Mouse (Mus musculus): Measurements from ENCODE around the gene Erc2. TPM values are rescaled to one million over a fixed set of nuclear protein-coding genes. Genes with fewer than 3 reads are reported as not detected.

The Erc2 gene
- total RNA-seq, 2 experiments from 2014 or later, result 0.52 to 0.66 TPM

DNA sequence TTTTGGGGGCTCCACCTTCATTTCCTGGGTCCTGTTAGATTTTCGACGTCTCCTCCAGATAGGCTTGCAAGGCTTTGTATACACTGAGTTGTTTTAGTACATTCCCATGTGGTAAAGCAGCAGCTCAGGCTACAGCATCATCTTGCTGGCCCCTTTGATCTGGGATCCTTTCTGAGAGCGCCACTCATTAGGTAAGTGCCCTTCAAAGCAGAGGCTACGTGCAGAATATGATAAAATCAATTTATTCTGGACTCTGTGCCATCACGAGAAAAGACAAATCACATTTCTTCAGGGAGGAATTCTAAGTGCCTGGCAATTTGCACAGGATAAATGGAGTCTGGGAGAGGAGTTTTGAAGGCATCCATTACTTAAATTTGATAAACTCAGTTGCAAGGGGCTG, 525.0 kb downstream of the Erc2 start:
- intact Hi-C loops (cut with DNase I), result no loop called here
- no peak for DNase-seq

DNA sequence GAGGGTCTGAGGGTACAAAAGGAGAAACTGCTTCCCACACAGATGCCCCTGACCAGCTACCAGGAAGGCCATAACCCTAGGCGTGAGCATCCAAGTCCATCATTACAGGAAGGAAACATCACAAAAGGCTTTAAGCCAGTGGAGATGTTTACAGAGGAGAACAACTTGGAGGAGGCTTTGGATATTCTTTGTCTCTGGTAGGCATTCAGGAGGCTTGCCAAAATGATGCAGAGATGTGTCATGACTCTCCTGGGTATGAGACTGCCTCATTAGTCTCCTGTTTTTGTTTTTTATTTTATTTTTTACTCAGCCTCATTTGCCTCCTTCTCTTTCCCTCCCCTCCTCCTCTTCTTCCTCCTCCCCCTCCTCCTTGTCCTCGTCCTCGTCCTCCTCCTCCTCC, 528.7 kb downstream of the Erc2 start:
- intact Hi-C loops (cut with DNase I), result no loop called here

DNA sequence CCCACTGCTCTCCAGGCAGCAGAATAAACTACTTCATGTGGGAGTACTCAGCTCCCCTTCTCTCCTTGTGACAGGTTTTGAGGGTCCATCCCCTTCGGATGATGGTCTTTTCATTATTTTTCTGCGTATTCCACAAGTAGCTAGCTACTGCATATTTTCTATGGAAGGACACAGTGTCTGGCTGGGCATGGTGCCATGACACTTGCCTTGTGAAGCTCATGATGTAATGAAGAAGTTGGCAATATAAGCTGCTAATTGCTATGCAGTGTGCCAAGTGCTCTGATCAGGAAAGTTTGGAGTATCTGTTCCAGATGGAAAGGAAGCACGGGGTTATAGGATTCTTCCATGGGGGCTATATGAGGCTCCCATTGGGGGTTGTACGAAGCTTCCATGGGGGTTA, 533.5 kb downstream of the Erc2 start:
- intact Hi-C loops (cut with DNase I), result no loop called here
- no peak for DNase-seq

More for the DNA sequence above, 528.7 kb downstream of the Erc2 start:
- DNase-seq, result no peak

DNA sequence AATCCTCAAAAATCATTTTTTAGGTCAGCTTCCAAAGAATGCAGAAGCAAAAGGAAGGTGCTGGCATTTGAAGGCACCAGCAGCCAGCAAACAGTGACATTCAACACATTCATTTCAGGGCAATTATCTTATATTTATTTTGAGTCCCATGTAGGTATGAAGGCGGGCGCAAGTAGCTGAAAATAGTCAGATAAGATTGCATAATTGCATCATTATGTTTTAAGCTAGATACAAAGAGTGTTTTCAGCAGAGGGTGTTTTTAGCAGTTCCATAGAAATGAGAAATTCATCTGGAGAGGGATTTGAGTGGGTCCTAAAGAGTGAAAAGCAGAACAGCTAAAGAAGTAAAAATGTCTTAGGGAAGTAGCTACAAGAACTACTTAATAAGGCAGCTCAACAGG, 538.6 kb downstream of the Erc2 start:
- intact Hi-C loops (cut with DNase I), result no loop called here
- DNase-seq, result no peak

DNA sequence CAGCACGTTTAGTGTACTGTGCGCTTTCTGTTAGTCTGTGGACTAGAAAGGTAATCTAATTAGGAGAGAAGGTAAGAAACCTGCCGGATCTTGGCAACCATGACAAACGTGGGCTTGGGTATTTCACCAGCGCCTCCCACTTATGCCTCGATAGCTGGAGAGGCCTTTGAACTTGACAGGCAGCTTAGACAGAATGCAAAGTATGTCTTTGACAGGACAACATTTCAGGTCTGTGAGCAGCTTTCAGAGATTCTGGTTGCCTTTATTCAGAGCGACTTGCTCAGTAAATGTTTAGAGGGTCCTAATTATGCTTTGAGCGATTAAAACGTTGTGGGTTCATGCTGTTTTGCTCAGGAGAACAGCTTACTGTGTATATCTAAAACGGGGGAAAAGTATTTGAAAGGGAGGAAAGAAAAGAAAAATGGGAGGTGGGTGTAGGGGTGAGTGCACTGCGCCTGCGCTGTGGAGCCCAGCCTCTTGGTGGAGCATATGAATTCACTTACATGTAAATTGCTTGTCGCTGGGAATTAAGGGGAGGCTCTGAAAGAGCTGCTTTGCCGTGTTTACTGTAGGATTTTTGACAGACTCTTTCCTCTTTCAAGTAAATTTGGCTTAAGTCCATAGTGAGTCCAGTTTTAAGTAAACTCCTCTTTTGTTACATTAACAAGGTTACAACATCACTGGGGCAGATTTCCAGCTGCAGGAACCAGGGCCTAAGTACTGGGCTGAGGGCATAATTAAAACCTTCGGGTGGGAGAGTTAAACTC, 542.6 kb downstream of the Erc2 start:
- intact Hi-C loops (cut with DNase I), result no loop called here
- DNase-seq, result no peak

DNA sequence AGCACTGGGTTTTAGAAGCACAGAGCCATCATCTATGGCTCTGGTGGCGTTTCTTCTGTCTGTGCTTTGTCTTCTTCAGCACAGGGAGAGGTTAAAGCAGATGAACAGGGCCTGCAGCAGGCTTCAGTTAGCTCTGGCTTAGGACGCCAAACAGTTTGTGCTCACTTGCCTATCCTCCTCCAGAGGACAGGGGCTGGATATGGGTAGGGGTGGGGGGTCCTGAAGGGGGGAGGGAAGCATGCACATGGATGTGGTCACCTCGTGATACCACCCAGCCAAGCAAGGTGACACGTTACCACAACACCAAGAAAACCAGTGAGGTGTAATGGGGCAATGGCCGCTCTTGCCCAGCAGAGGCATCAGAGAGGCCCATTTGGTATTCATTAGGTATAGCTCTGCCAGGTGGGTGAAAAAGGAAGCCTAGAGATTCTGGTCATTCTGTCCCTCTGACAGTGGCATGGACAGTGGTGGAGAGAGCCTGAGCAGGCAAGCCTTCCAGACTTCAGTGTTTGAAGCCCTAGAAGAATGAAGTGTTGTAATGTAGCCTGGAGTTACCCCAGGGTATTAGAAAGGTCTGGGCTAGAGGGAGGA, 543.5 kb downstream of the Erc2 start:
- intact Hi-C loops (cut with DNase I), result no loop called here
- DNase-seq, result no peak

DNA sequence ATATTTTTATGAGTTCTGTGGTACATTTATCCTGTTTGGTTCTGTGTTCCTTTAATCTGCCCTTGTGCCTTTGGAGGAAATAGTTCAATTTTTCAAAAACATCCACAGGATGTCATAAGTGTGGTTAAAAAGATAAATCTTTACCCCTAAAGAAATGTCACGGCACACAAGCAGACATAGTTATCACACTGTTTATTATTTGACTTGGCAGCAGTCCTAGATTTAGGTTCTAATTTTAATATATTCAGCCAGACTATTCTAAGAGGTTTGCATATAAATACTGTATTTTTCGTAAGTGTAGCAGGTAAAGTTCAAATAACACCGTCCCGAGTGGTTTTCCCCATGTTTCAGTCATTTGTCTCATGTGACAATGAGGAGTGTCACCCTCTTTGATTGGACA, 548.5 kb downstream of the Erc2 start:
- intact Hi-C loops (cut with DNase I), result no loop called here
- DNase-seq, result no peak

DNA sequence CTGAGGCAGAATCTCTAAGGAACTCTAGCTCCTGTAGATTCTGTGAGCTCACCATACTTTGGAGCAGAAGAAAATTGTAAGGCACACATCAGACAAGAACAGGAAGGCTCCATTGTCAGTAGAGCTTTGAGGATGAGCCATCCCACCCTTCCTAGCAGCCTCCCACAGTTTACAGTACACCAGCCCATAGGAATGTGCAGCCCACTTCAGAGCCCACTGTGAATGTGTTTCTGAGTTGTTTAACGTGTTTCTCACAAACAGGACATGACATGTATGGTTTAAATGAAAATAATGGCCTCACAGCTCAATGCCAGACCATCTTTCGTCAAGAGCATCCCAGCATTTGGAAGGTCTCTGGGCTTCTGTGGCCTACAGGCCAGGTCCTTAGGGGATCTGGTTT, 549.1 kb downstream of the Erc2 start:
- intact Hi-C loops (cut with DNase I), result no loop called here
- no peak for DNase-seq

DNA sequence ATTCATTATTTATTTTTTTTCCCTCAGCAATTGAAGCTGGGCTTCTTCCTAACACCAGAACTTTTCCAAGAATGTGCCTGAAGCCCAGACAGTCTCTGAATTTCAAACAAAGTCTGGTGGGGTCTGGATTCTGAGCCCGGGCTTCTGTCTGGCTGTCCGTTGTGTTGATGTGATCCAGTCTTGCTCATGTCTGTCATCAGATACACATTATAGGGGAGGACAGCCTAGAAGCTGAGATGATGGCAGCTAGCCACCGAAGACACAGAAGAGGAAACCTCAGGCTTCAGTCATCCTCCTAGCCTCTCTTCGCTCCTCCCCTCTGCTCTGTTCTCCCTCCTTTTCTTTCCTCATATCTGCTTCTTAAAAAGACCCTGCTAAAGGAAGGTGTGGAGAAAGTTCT, 551.5 kb downstream of the Erc2 start:
- no peak for DNase-seq
- intact Hi-C loops (cut with DNase I), result no loop called here

DNA sequence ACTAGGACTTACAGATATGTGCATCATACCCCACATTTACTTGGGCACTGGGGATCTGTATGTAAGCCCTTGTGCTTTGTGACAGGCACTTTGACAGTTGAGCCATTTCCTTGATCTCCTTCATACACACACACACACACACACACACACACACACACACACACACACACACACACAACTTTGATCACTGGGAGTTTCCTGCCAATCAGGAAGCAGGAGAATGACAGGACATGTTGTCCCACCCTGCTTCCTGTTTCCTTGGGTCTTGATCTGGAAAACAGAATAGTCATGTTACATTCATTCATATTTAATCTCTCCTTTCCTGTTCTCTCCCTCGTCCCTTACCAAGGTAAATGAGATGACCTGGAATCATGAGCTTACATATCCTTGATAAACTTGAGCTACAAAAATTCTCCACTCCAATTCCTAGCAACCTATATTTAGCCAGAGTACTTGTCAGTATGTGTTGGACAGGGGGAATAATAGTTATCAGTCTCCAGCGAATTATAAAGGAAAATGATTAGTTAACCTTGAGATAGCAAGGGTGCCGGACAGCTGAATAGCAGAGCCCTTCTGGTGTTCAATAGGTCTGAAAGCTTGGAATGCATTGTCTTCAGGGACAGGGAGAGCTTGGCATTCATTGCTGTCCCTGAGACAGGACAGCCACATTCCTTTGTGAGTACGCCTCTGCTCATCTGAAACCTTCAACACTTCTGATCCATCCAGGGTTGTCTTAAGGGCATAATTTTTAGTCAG, 559.0 kb downstream of the Erc2 start:
- DNase-seq, result no peak
- intact Hi-C loops (cut with DNase I), result no loop called here

DNA sequence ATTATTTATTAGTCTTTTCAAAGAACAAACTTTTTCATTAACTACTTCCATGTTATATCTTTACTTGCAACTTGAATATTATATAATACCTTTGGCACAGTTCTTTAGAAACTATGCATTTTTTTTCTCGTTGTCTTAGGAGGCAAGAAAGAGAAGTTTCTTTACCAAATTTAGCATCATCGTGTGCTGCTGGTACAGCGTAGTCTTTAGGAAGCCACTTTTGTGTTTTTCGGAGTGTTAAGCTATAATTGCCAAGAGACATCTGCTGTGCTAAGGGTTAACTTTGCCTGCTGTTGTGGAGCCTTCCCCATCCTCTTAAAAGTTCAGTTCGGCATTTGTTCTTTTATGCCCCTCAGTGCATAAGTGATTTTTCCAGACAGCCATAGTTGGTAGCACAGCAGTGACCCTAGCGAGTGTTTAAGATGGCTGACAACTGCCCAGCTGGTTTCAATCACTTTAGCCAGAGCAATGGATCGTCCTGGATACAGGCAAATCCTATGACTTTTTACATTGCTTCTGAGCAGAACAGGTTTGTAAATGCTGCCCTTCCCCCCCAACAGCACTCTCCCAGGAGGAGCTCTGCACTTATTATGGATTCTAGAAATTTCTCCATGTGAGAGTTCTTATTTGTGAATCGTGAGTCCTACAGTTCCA, 570.6 kb downstream of the Erc2 start:
- intact Hi-C loops (cut with DNase I), result no loop called here
- DNase-seq, result no peak

DNA sequence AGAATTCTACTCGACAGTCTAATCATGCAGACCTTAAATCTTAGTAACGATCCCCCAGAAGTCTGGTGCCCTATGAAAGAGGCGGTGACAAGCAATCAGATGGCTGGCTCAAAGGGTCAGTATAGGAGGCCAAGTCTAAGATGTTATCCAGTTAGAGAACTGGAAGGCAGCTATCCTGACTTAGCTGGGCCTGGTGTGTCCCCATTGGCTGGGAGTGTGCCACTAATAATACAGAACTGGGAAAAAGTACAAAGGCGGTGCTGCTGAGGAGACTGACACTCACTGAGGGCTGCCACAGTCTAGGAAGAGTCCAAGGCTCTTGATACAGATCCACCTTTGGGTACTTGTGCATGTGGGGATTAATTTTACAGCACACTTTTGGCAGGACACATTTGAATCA, 581.6 kb downstream of the Erc2 start:
- no peak for DNase-seq
- intact Hi-C loops (cut with DNase I), result no loop called here

DNA sequence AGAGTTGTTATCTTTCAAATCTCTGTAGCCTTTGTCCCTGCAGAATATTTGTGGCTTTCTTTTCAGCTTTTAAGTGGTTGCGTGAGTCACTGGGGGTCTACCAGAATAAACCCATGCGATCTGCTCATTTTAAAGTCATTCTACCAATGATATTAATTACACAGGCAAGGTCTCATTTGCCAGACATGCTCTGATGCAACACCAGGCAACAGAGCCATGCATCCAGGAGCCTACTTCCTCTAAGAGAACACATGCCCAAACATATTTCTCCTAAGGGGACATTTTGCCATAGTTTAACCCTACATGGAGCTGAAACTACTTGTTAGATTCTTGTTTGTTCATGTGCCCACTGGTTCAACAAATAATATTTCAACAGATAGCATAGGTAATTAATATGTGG, 584.1 kb downstream of the Erc2 start:
- intact Hi-C loops (cut with DNase I), result no loop called here

DNA sequence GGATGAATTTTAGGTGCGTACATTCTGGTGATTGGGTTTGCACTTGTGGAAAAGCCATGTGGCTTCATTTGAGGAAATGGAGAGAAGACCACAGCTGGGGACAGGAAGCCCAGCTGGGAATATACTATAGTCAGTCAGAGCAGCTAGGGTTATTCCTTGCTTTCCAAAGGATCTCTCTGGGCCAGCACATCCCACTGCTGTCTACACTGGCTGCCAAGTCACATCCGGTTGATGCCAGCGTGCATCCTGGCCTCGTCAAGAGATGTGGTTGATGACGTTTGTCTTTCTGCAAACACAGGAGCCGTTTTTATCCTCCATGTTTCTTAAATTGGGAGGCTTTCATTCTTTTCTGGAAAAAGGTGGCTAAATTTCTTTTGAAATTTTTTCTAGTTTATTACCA, 603.3 kb downstream of the Erc2 start:
- DNase-seq, result no peak
- intact Hi-C loops (cut with DNase I), result no loop called here

More for the DNA sequence above, 584.1 kb downstream of the Erc2 start:
- DNase-seq, result no peak

DNA sequence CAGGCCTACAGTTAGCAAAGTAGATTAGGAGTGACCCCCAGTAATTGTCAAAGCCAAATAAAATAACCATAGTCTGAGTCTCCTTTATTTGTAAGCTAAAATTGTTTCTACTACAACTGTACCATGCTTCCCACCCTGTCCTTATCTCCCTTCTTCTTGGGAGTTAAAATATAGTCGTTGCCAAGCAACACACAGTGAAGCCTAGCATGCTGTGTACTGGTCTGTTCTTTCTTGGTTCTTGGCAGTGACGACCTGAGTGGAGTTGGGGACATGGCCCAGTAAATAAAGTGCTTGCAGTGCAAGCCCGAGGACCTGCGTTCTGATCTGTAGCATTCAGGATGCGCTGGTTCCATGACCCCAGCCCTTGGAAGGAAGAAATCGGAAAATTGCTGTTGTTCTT, 608.3 kb downstream of the Erc2 start:
- DNase-seq, result no peak

DNA sequence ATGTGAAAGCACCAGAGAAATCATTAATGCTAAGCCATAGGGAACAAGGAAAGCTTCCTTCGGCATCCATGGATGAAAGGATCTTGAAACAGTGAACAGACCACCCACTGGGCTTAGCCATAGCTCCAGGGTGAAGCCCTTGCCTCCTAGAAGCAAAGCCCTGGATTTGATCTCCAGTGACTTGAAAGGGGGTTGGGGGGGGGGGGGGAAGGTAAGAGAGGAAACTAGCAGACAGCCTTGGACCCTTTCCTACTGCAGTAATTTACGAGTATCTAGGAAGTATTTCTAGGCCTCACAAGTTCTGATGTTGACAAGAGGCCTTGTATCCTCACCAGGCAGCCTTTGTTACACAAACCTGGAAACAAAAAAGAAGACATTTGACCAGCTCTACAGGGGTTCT, 609.0 kb downstream of the Erc2 start:
- intact Hi-C loops (cut with DNase I), result no loop called here
- no peak for DNase-seq

More for the DNA sequence above, 608.3 kb downstream of the Erc2 start:
- intact Hi-C loops (cut with DNase I), result no loop called here

DNA sequence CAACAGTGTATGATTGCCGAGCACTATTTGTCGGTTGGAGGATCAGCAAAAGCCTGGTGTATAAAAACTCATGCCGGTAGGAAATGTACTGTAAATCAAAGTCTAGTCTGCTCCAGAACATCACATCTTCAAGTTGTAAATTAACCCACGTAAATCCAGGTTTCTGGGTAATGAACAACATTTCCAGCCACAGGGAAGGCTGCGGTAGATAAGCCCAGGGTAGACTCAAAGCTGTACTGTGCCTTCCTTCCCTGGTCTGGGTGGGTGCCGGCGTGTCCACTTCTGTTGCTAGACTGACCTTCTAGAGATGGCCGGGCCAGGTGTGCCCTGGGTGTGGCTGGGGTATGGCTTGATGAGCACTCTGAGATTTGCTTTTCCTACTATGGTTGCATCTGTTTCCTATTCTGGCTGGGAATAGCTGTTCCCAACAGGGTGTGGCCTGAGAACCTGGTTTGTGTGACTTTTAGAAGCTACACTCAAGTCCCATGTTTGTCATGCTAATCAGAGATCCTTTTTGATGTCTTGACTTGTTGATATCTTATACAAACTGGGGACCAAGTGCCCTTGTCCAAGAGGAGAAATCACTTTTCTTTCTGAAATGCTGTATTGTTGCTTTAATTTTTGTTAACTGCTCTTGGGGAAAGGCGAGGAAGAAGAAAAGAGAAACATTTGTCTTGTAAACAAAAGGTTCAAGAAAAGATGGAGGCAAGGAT, 616.3 kb downstream of the Erc2 start:
- no peak for DNase-seq
- intact Hi-C loops (cut with DNase I), result no loop called here

DNA sequence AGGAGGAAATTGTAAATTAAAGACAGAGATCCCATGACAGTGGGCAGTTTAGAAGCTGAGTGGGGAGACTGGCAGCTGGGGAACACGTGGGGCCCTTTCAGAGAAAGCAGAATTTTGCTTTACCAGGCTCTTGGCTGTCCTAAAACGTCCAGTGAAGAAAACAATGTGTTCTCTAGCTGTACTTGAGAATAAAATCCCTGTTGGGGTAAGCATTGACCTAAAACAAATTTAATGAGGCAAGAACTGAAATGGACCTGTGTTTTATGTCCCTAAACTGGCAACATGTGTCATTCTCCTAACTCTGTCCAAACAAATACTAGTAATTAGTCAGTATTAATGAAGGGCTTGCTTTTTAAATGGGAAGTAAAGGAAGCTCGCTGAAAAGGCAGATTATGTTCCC, 617.9 kb downstream of the Erc2 start:
- intact Hi-C loops (cut with DNase I), result no loop called here
- DNase-seq, result no peak

DNA sequence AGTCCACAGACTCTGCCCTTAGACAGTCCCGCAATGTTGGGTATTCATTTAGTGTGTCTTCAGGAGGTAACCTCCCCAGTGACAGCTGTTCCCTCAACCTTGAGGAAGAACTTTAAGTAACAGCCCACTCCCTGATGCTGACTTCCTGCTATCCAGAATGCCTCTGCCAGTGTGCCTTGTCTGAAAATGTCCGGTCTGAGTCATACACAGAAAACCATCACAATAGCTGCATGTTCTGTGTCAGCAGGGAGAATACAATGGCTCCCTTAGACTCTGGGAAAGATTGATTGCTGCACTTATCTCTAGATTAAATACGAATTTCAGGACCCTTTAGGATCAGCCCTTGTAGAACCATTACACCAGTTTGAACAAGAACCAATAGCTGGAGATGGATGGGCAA, 620.5 kb downstream of the Erc2 start:
- intact Hi-C loops (cut with DNase I), result no loop called here
- DNase-seq, result no peak

DNA sequence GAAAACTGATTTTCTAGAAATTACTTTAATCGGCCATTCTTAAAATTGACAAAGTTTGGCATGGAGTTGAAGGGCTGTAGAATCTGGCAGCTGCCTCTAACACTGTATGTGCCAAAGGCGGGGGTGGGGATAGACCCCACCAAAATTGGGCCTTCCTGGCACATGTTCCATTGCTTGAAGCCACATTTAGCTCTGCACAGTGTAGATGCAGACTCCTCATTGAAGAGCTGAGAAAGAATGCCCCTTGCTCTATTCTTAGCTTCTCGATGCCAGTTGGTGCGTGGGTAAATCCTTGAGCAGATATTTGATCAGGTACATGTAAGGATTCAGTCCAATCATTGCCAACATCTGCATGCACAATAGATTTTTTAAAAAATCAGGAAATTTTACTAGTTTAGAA, 621.2 kb downstream of the Erc2 start:
- intact Hi-C loops (cut with DNase I), result no loop called here
- no peak for DNase-seq

DNA sequence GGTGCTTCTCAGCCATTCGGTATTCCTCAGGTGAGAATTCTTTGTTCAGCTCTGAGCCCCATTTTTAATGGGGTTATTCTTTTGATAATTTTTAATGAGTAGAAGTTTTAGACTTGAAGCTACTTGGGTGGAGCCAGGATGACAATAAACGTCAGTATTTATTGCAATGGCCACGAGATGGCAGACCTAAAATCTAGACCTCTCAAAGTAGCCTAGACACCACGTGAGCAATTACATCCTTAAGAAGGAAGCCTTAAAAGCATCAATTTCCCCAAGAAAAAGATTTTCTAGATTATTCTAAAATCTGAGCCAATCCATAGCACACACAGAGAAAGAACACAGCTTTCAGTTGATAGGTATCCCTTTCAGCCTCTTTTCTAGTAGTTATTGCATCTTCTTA, 640.5 kb downstream of the Erc2 start:
- intact Hi-C loops (cut with DNase I), result no loop called here

More for the DNA sequence above, 640.5 kb downstream of the Erc2 start:
- no peak for DNase-seq

All from gastrocnemius, postnatal 36 days (tissue).